Comparison of ENCODE assay signal across 9 mouse cellular contexts in genomic region chr2:91972121-91972566, GRCm38 (mm10). TPM values are rescaled to one million over a fixed set of nuclear protein-coding genes. Genes with fewer than 3 reads are reported as not detected.
DNase-seq lines count a peak whose midpoint lies in the region; ATAC-seq and TF ChIP-seq lines count a peak whose summit lies in the region.
"Had no signal": no experiment of that assay in that cellular context is flagged by ENCODE, and none has a peak within 500 bp of the region (broad histone marks: within the 10 kb centered on the region; RNA-seq: fewer than 3 reads in every experiment).

No protein-coding gene starts in this region.

- no peak for DNase-seq in embryonic facial prominence, embryonic 10.5 days (ENCODE audit: low spot score)
- DNase-seq in CD4-positive, CD25-positive, alpha-beta regulatory T cell, adult 2 months (ENCODE audit: low read depth, low spot score): peak; percentile 64
- no peak for DNase-seq in liver, postnatal 0 days
- DNase-seq in c-Kit-positive CD71-positive TER-119-positive erythroid progenitor cells, embryonic 14.5 days (ENCODE audit: low spot score): no peak
- DNase-seq in gastrocnemius, postnatal 4 days (ENCODE audit: low spot score in 2 of 2): no peak

- peak overlapping the region; percentile 46; the same call in 1 of the 2 replicates for H3K4me2 ChIP-seq in embryonic facial prominence, embryonic 13.5 days
- H3K4me2 ChIP-seq in liver, postnatal 0 days (ENCODE audit: low read depth, low read length): peak overlapping the region; percentile 52; the same call in 1 of the 2 replicates
- H3K4me2 ChIP-seq in stomach, embryonic 15.5 days: peak overlapping the region; percentile 15; the same call in 1 of the 2 replicates

- H3K4me1 ChIP-seq in embryonic facial prominence, embryonic 13.5 days: peaks cover 36% of the 10 kb centered on the region
- H3K4me1 ChIP-seq in embryonic facial prominence, embryonic 10.5 days: peaks cover 57% of the 10 kb centered on the region
- peaks cover 23% of the 10 kb centered on the region for H3K4me1 ChIP-seq in liver, postnatal 0 days (ENCODE audit: insufficient read depth)
- peaks cover 28% of the 10 kb centered on the region for H3K4me1 ChIP-seq in stomach, embryonic 15.5 days

- no peaks in the 10 kb centered on the region; the same call in 1 of the 2 replicates for H3K9me3 ChIP-seq in embryonic facial prominence, embryonic 13.5 days
- H3K9me3 ChIP-seq in embryonic facial prominence, embryonic 10.5 days: no peaks in the 10 kb centered on the region
- H3K9me3 ChIP-seq in liver, postnatal 0 days (ENCODE audit: low read length): no peaks in the 10 kb centered on the region
- H3K9me3 ChIP-seq in stomach, embryonic 15.5 days: no peaks in the 10 kb centered on the region

- no peak for ATAC-seq in embryonic facial prominence, embryonic 13.5 days (ENCODE audit: insufficient number of reproducible peaks, insufficient read depth, low FRiP score, low TSS enrichment, low read depth)
- ATAC-seq in granulocyte monocyte progenitor cell, adult 5-6 weeks (replicated peaks; ENCODE audit: poor library complexity, severe bottlenecking): peak; percentile 88
- ATAC-seq in liver, postnatal 0 days: peak; percentile 77
- peak; percentile 28; the same call in 1 of the 2 replicates for ATAC-seq in stomach, embryonic 15.5 days (ENCODE audit: insufficient read depth, low FRiP score, low read depth)

- peaks cover 48% of the 10 kb centered on the region for H3K27me3 ChIP-seq in embryonic facial prominence, embryonic 13.5 days
- peaks cover 82% of the 10 kb centered on the region for H3K27me3 ChIP-seq in embryonic facial prominence, embryonic 10.5 days (replicated peaks; ENCODE audit: low read depth, poor library complexity, severe bottlenecking)
- H3K27me3 ChIP-seq in liver, postnatal 0 days (ENCODE audit: insufficient read depth, low read length): peaks cover 35% of the 10 kb centered on the region
- H3K27me3 ChIP-seq in stomach, embryonic 15.5 days (replicated peaks): peaks cover 30% of the 10 kb centered on the region

- peak overlapping the region; percentile 55 for H3K9ac ChIP-seq in embryonic facial prominence, embryonic 13.5 days
- H3K9ac ChIP-seq in liver, postnatal 0 days (replicated peaks): no peak overlapping the region
- H3K9ac ChIP-seq in stomach, embryonic 15.5 days: no peak overlapping the region

- WGBS in embryonic facial prominence, embryonic 13.5 days: 37% methylated on average over 13 of the region's 13 CpGs
- whole genome bisulfite sequencing in embryonic facial prominence, embryonic 10.5 days: 43% methylated on average over 13 of the region's 13 CpGs
- 15% methylated on average over 13 of the region's 13 CpGs for WGBS in liver, postnatal 0 days (ENCODE audit: insufficient replicate concordance)
- WGBS in stomach, embryonic 15.5 days: 33% methylated on average over 13 of the region's 13 CpGs

- H3K36me3 ChIP-seq in embryonic facial prominence, embryonic 13.5 days: no peaks in the 10 kb centered on the region
- H3K36me3 ChIP-seq in embryonic facial prominence, embryonic 10.5 days (replicated peaks): no peaks in the 10 kb centered on the region
- H3K36me3 ChIP-seq in liver, postnatal 0 days (replicated peaks; ENCODE audit: insufficient read depth, low read length): no peaks in the 10 kb centered on the region
- H3K36me3 ChIP-seq in stomach, embryonic 15.5 days: no peaks in the 10 kb centered on the region

- H3K4me3 ChIP-seq in embryonic facial prominence, embryonic 13.5 days: no peak overlapping the region
- H3K4me3 ChIP-seq in embryonic facial prominence, embryonic 10.5 days: no peak overlapping the region
- no peak overlapping the region for H3K4me3 ChIP-seq in liver, postnatal 0 days (ENCODE audit: low read depth, low read length)
- H3K4me3 ChIP-seq in stomach, embryonic 15.5 days (replicated peaks): no peak overlapping the region

- TF ChIP-seq CTCF in liver, postnatal 0 days (IDR thresholded peaks at IDR 0.05; ENCODE audit: low read depth): no peak

- peak overlapping the region; percentile 68; the same call in 1 of the 2 replicates for H3K27ac ChIP-seq in embryonic facial prominence, embryonic 13.5 days
- no peak overlapping the region for H3K27ac ChIP-seq in embryonic facial prominence, embryonic 10.5 days (replicated peaks)
- H3K27ac ChIP-seq in liver, postnatal 0 days (ENCODE audit: low read depth): peak overlapping the region; percentile 86
- peak overlapping the region; percentile 79 for H3K27ac ChIP-seq in stomach, embryonic 15.5 days

- TF ChIP-seq EP300 in liver, postnatal 0 days (IDR thresholded peaks at IDR 0.05; ENCODE audit: low read depth): peak; percentile 52; the same call in 1 of the 2 replicates

RNA-seq across cellular contexts. Expression of gene Dgkz, which starts 3.5 kb away (rescaled TPM):
- 34.2 and 41.9 TPM in 2 replicates for polyA plus RNA-seq in embryonic facial prominence, embryonic 13.5 days (2015; fragmentation: Nextera tagmentation; extraction: Ambion mirVana)
- polyA plus RNA-seq in embryonic facial prominence, embryonic 10.5 days (2016; fragmentation: Nextera tagmentation; extraction: Ambion mirVana): 42.1 and 45.0 TPM in 2 replicates
- 115 and 135 TPM in 2 replicates for total RNA-seq in granulocyte monocyte progenitor cell, adult 5-6 weeks (2014; fragmentation: Nextera tagmentation)
- 75.7 and 89.4 TPM in 2 replicates for total RNA-seq in granulocyte monocyte progenitor cell, adult 5-6 weeks (2017)
- 13.9 and 15.9 TPM in 2 replicates for polyA plus RNA-seq in liver, postnatal 0 days (2015; fragmentation: Nextera tagmentation; extraction: Ambion mirVana)
- 50.9 and 51.1 TPM in 2 replicates for polyA plus RNA-seq in stomach, embryonic 15.5 days (2015; fragmentation: Nextera tagmentation; extraction: Ambion mirVana)
- 100 to 1,000 TPM in 1 of 2 experiments, 10 to 100 TPM in 1; 96.0 to 121 TPM for total RNA-seq in gastrocnemius, postnatal 4 days (2021)

RNA-seq across cellular contexts. Expression of gene Gm9821, which starts 26.6 kb away (rescaled TPM):
- polyA plus RNA-seq in embryonic facial prominence, embryonic 13.5 days (2015; fragmentation: Nextera tagmentation; extraction: Ambion mirVana): 0.39 and 0.61 TPM in 2 replicates
- 0.23 and 0.41 TPM in 2 replicates for polyA plus RNA-seq in embryonic facial prominence, embryonic 10.5 days (2016; fragmentation: Nextera tagmentation; extraction: Ambion mirVana)
- not detected in 2 replicates for total RNA-seq in granulocyte monocyte progenitor cell, adult 5-6 weeks (2014; fragmentation: Nextera tagmentation)
- 0.21 TPM in 1 of 2 replicates, not detected in the other for total RNA-seq in granulocyte monocyte progenitor cell, adult 5-6 weeks (2017)
- 0.13 and 0.20 TPM in 2 replicates for polyA plus RNA-seq in liver, postnatal 0 days (2015; fragmentation: Nextera tagmentation; extraction: Ambion mirVana)
- polyA plus RNA-seq in stomach, embryonic 15.5 days (2015; fragmentation: Nextera tagmentation; extraction: Ambion mirVana): 0.66 and 0.71 TPM in 2 replicates
- not detected for total RNA-seq in gastrocnemius, postnatal 4 days (2021)
- total RNA-seq: heart, adult 18-20 months had no signal

RNA-seq across cellular contexts. Expression of gene Mdk, which starts 40.0 kb away (rescaled TPM):
- 1,381 and 1,602 TPM in 2 replicates for polyA plus RNA-seq in embryonic facial prominence, embryonic 13.5 days (2015; fragmentation: Nextera tagmentation; extraction: Ambion mirVana)
- 2,212 and 2,218 TPM in 2 replicates for polyA plus RNA-seq in embryonic facial prominence, embryonic 10.5 days (2016; fragmentation: Nextera tagmentation; extraction: Ambion mirVana)
- 1.3 and 4.1 TPM in 2 replicates for total RNA-seq in granulocyte monocyte progenitor cell, adult 5-6 weeks (2014; fragmentation: Nextera tagmentation)
- not detected in 2 replicates for total RNA-seq in granulocyte monocyte progenitor cell, adult 5-6 weeks (2017)
- polyA plus RNA-seq in liver, postnatal 0 days (2015; fragmentation: Nextera tagmentation; extraction: Ambion mirVana): 5.0 and 6.8 TPM in 2 replicates
- polyA plus RNA-seq in stomach, embryonic 15.5 days (2015; fragmentation: Nextera tagmentation; extraction: Ambion mirVana): 587 and 735 TPM in 2 replicates
- total RNA-seq in gastrocnemius, postnatal 4 days (2021): 100 to 1,000 TPM; 130 to 135 TPM

RNA-seq across cellular contexts. Expression of gene Chrm4, which starts 45.1 kb away (rescaled TPM):
- polyA plus RNA-seq in embryonic facial prominence, embryonic 13.5 days (2015; fragmentation: Nextera tagmentation; extraction: Ambion mirVana): 0.18 and 0.32 TPM in 2 replicates
- polyA plus RNA-seq in embryonic facial prominence, embryonic 10.5 days (2016; fragmentation: Nextera tagmentation; extraction: Ambion mirVana): 0.74 and 1.4 TPM in 2 replicates
- total RNA-seq in granulocyte monocyte progenitor cell, adult 5-6 weeks (2014; fragmentation: Nextera tagmentation): not detected in 2 replicates
- 0.26 TPM in 1 of 2 replicates, not detected in the other for total RNA-seq in granulocyte monocyte progenitor cell, adult 5-6 weeks (2017)
- polyA plus RNA-seq in liver, postnatal 0 days (2015; fragmentation: Nextera tagmentation; extraction: Ambion mirVana): not detected in 2 replicates
- 0.21 and 0.27 TPM in 2 replicates for polyA plus RNA-seq in stomach, embryonic 15.5 days (2015; fragmentation: Nextera tagmentation; extraction: Ambion mirVana)
- total RNA-seq in gastrocnemius, postnatal 4 days (2021): under 1 TPM; 0.32 to 0.36 TPM
- total RNA-seq: heart, adult 18-20 months had no signal

RNA-seq across cellular contexts. Expression of gene Creb3l1, which starts 52.2 kb away (rescaled TPM):
- 11.6 and 13.4 TPM in 2 replicates for polyA plus RNA-seq in embryonic facial prominence, embryonic 13.5 days (2015; fragmentation: Nextera tagmentation; extraction: Ambion mirVana)
- 0.93 and 1.0 TPM in 2 replicates for polyA plus RNA-seq in embryonic facial prominence, embryonic 10.5 days (2016; fragmentation: Nextera tagmentation; extraction: Ambion mirVana)
- 1.1 and 2.2 TPM in 2 replicates for total RNA-seq in granulocyte monocyte progenitor cell, adult 5-6 weeks (2014; fragmentation: Nextera tagmentation)
- total RNA-seq in granulocyte monocyte progenitor cell, adult 5-6 weeks (2017): 0.69 TPM in 1 of 2 replicates, not detected in the other
- 0.63 TPM in 2 replicates for polyA plus RNA-seq in liver, postnatal 0 days (2015; fragmentation: Nextera tagmentation; extraction: Ambion mirVana)
- polyA plus RNA-seq in stomach, embryonic 15.5 days (2015; fragmentation: Nextera tagmentation; extraction: Ambion mirVana): 20.4 and 20.6 TPM in 2 replicates
- 10 to 100 TPM; 44.8 to 59.4 TPM for total RNA-seq in gastrocnemius, postnatal 4 days (2021)

Comparison
In these comparisons a context has a peak if more than half of its experiments do, and no peak if none do; other contexts are left out.
1. RNA of gene Mdk, which starts 40.0 kb away (polyA plus RNA-seq): 2,212 to 2,218 TPM in embryonic facial prominence, embryonic 10.5 days, 1,381 to 1,602 TPM in embryonic facial prominence, embryonic 13.5 days and 587 to 735 TPM in stomach, embryonic 15.5 days; 5.0 to 6.8 TPM in liver, postnatal 0 days; every median in the first group is over 10 times any median in the second.
2. Peak in every context shown above with its lines, with median percentiles within 50 percentile points of each other: H3K4me2 ChIP-seq.